Mouse (Mus musculus) thymus, adult 2 months (tissue): ENCODE results near the gene Cacybp.

Experiments
- CTCF ChIP-seq: fragments of 200-500 bp; IDR thresholded peaks from 2 replicates; pipeline ENCODE4 v1.5.1; 2012; ENCODE audit warnings: mild to moderate bottlenecking, control low read depth, low read length, moderate library complexity, borderline replicate concordance; ENCODE audit not compliant: control insufficient read depth, poor library complexity, insufficient read depth; ENCODE audit errors: extremely low read depth
- POLR2A ChIP-seq: fragments of 200-500 bp; IDR thresholded peaks from 2 replicates; pipeline ENCODE4 v1.6.1; 2012; ENCODE audit warnings: mild to moderate bottlenecking, low read length, control low read depth, moderate library complexity; ENCODE audit not compliant: control insufficient read depth, poor library complexity, insufficient read depth; ENCODE audit errors: extremely low read depth

GRCm38 (mm10) chr1:160250782-160251181 is 38.1 kb upstream of the Cacybp start:
- TF ChIP-seq CTCF (no peak), POLR2A (no peak)
